Mouse (Mus musculus) CH12.LX (cell line): ENCODE data around the gene Asphd2. TPM values are rescaled to one million over a fixed set of nuclear protein-coding genes. Genes with fewer than 3 reads are reported as not detected.

Source experiments
- DNase-seq: peaks from one replicate; pipeline ENCODE4 v3.0.0-alpha.2; 2013; ENCODE audit errors: extremely low read depth
- H3K27ac ChIP-seq: 2 replicates; pipeline ENCODE4 v1.5.1; 2012; ENCODE audit warnings: low read depth, mild to moderate bottlenecking, control low read depth, moderate library complexity; ENCODE audit not compliant: insufficient read depth
- H3K27me3 ChIP-seq: replicated peaks from 2 replicates; pipeline ENCODE3; 2012; ENCODE audit warnings: inconsistent platforms
- H3K36me3 ChIP-seq, 2 experiments: replicated peaks in 1 of 2; 2 replicates each; pipeline versions ENCODE3 to v1.6.1; 2012; ENCODE audit warnings: inconsistent platforms in 1 of 2, low read length in 1 of 2, mild to moderate bottlenecking in 1 of 2, mixed read lengths in 1 of 2, moderate library complexity in 1 of 2; ENCODE audit not compliant: control insufficient read depth in 1 of 2, insufficient read depth in 1 of 2
- H3K4me1 ChIP-seq, 2 experiments: 2 replicates each; pipeline ENCODE4 v1.6.1; 2012; ENCODE audit warnings: inconsistent platforms in 1 of 2, moderate library complexity in 1 of 2; ENCODE audit not compliant: insufficient read depth in 2 of 2, control insufficient read depth in 1 of 2
- H3K4me2 ChIP-seq: 2 replicates; pipeline ENCODE4 v1.6.1; 2012; ENCODE audit warnings: low read depth, mild to moderate bottlenecking, control low read depth; ENCODE audit not compliant: poor library complexity, insufficient read depth, severe bottlenecking
- H3K4me3 ChIP-seq, 3 experiments: fragments of 150-350 bp in 1 of 3; sonication (generic) in 1 of 3; replicated peaks in 1 of 3; 2 replicates each; pipeline versions ENCODE3 to v1.5.1; 2011 to 2012; ENCODE audit warnings: low read depth in 2 of 3, low read length in 2 of 3, mild to moderate bottlenecking in 2 of 3, moderate library complexity in 2 of 3, control low read depth in 1 of 3, improper control_type of control experiment in 1 of 3, inconsistent platforms in 1 of 3, mixed read lengths in 1 of 3; ENCODE audit not compliant: poor library complexity in 1 of 3
- H3K79me2 ChIP-seq: replicated peaks from 2 replicates; pipeline ENCODE4 v1.6.1; 2012; ENCODE audit warnings: mild to moderate bottlenecking, moderate library complexity; ENCODE audit not compliant: control insufficient read depth, poor library complexity, insufficient read depth, severe bottlenecking; ENCODE audit errors: extremely low read depth
- H3K9ac ChIP-seq: 2 replicates; pipeline ENCODE4 v1.6.1; 2012; ENCODE audit warnings: low read depth, mild to moderate bottlenecking, control low read depth, moderate library complexity; ENCODE audit not compliant: insufficient read depth
- H3K9me3 ChIP-seq: replicated peaks from 2 replicates; pipeline ENCODE3; 2012; ENCODE audit warnings: low read length, inconsistent platforms, mixed read lengths
- CHD2 ChIP-seq: IDR thresholded peaks from 2 replicates; pipeline ENCODE4 v1.6.1; 2011; ENCODE audit warnings: low read length, improper control_type of control experiment
- CTCF ChIP-seq, 2 experiments: IDR thresholded peaks in 1 of 2; conservative IDR thresholded peaks in 1 of 2; 2 replicates each; pipeline ENCODE4 v1.5.1; 2011 to 2012; ENCODE audit warnings: low read depth in 2 of 2, low read length in 2 of 2, improper control_type of control experiment in 1 of 2, inconsistent platforms in 1 of 2, mild to moderate bottlenecking in 1 of 2, moderate library complexity in 1 of 2
- ELF1 ChIP-seq: IDR thresholded peaks from 2 replicates; pipeline ENCODE4 v1.6.1; 2014; ENCODE audit warnings: low read depth, mild to moderate bottlenecking, inconsistent platforms, low read length, improper control_type of control experiment
- EP300 ChIP-seq: IDR thresholded peaks from 2 replicates; pipeline ENCODE4 v1.6.1; 2011; ENCODE audit warnings: low read length, improper control_type of control experiment
- ETS1 ChIP-seq: conservative IDR thresholded peaks from 2 replicates; pipeline ENCODE4 v1.6.1; 2012; ENCODE audit warnings: low read depth, mild to moderate bottlenecking, inconsistent platforms, low read length, improper control_type of control experiment, moderate library complexity
- HCFC1 ChIP-seq: IDR thresholded peaks from 2 replicates; pipeline ENCODE4 v1.6.1; 2012; ENCODE audit warnings: low read depth, mild to moderate bottlenecking, inconsistent platforms, low read length, improper control_type of control experiment
- IRF4 ChIP-seq: IDR thresholded peaks from 2 replicates; pipeline ENCODE4 v1.6.1; 2014; ENCODE audit warnings: low read depth, mild to moderate bottlenecking, inconsistent platforms, low read length, improper control_type of control experiment
- JUN ChIP-seq: IDR thresholded peaks from 2 replicates; pipeline ENCODE4 v1.6.1; 2011; ENCODE audit warnings: low read depth, mild to moderate bottlenecking, low read length, improper control_type of control experiment, moderate library complexity; ENCODE audit not compliant: insufficient read depth
- JUND ChIP-seq: conservative IDR thresholded peaks from 2 replicates; pipeline ENCODE4 v1.6.1; 2011; ENCODE audit warnings: low read depth, low read length, improper control_type of control experiment
- MAZ ChIP-seq: IDR thresholded peaks from 2 replicates; pipeline ENCODE4 v1.6.1; 2012; ENCODE audit warnings: low read depth, mild to moderate bottlenecking, inconsistent platforms, low read length, improper control_type of control experiment, moderate library complexity
- MXI1 ChIP-seq: IDR thresholded peaks from 2 replicates; pipeline ENCODE4 v1.6.1; 2011; ENCODE audit warnings: mild to moderate bottlenecking, low read depth, low read length, improper control_type of control experiment
- MYC ChIP-seq: IDR thresholded peaks from 2 replicates; pipeline ENCODE4 v1.6.1; 2011; ENCODE audit warnings: low read depth, mild to moderate bottlenecking, improper control_type of control experiment, low read length
- NRF1 ChIP-seq: IDR thresholded peaks from 2 replicates; pipeline ENCODE4 v1.6.1; 2014; ENCODE audit warnings: low read depth, mild to moderate bottlenecking, inconsistent platforms, low read length, improper control_type of control experiment, moderate library complexity
- RAD21 ChIP-seq: IDR thresholded peaks from 2 replicates; pipeline ENCODE4 v1.6.1; 2011; ENCODE audit warnings: low read depth, mild to moderate bottlenecking, low read length, improper control_type of control experiment, moderate library complexity
- RCOR1 ChIP-seq: conservative IDR thresholded peaks from 2 replicates; pipeline ENCODE4 v1.6.1; 2012; ENCODE audit warnings: low read depth, mild to moderate bottlenecking, inconsistent platforms, low read length, improper control_type of control experiment
- SIN3A ChIP-seq: IDR thresholded peaks from 2 replicates; pipeline ENCODE4 v1.6.1; 2012; ENCODE audit warnings: low read length, improper control_type of control experiment, inconsistent platforms
- SMC3 ChIP-seq: IDR thresholded peaks from 2 replicates; pipeline ENCODE4 v1.6.1; 2011; ENCODE audit warnings: low read depth, low read length, improper control_type of control experiment
- TBP ChIP-seq: conservative IDR thresholded peaks from 2 replicates; pipeline ENCODE4 v1.6.1; 2011; ENCODE audit warnings: low read depth, low read length, improper control_type of control experiment
- TCF12 ChIP-seq: IDR thresholded peaks from 2 replicates; pipeline ENCODE4 v1.6.1; 2014; ENCODE audit warnings: low read depth, mild to moderate bottlenecking, inconsistent platforms, low read length, improper control_type of control experiment
- UBTF ChIP-seq: IDR thresholded peaks from 2 replicates; pipeline ENCODE4 v1.6.1; 2012; ENCODE audit warnings: low read depth, mild to moderate bottlenecking, inconsistent platforms, low read length, improper control_type of control experiment, moderate library complexity
- USF1 ChIP-seq: IDR thresholded peaks from 2 replicates; pipeline ENCODE4 v1.6.1; 2014; ENCODE audit warnings: low read depth, mild to moderate bottlenecking, inconsistent platforms, low read length, improper control_type of control experiment
- USF2 ChIP-seq: conservative IDR thresholded peaks from 2 replicates; pipeline ENCODE4 v1.6.1; 2011; ENCODE audit warnings: low read depth, low read length, improper control_type of control experiment
- ZMIZ1 ChIP-seq: IDR thresholded peaks from 2 replicates; pipeline ENCODE4 v1.6.1; 2012; ENCODE audit warnings: low read depth, mild to moderate bottlenecking, inconsistent platforms, low read length, improper control_type of control experiment
- ZNF384 ChIP-seq: IDR thresholded peaks from 2 replicates; pipeline ENCODE4 v1.6.1; 2012; ENCODE audit warnings: low read depth, low read length, improper control_type of control experiment, inconsistent platforms
- dilution Hi-C: fragments of 300-500 bp; cut with MboI; formaldehyde crosslinking; loops from 2 replicates; pipeline ENCODE4 v1.14.3; 2020; ENCODE audit warnings: low sequenced_read_pairs; ENCODE audit not compliant: extremely low pct_unique_long_range_greater_than_20kb, extremely low pct_ligation_motif_present
- in situ Hi-C: fragments of 300-500 bp; cut with MboI; formaldehyde crosslinking; loops from 3 replicates; pipeline ENCODE4 v1.14.3; 2019; ENCODE audit warnings: low sequenced_read_pairs, low pct_ligation_motif_present, low pct_unique_long_range_greater_than_20kb, mixed read lengths
- polyA plus RNA-seq: library from polyadenylated mRNA; unstranded; fragments of >175 nt; gene quantifications from 2 replicates; pipeline ENCODE4 v1.2.1, GENCODE M21; 2012; ENCODE audit warnings: low read depth; ENCODE audit not compliant: insufficient read length
- total RNA-seq, 2 experiments: library from RNA; depleted of rRNA; stranded (reverse); fragments of 300-350 nt in 1 of 2; fragments of >200 nt in 1 of 2; gene quantifications; 2 replicates each; pipeline ENCODE4 v1.2.3; 2012 to 2014

The Asphd2 gene
- total and polyA plus RNA-seq, 3 experiments, result not detected

DNA sequence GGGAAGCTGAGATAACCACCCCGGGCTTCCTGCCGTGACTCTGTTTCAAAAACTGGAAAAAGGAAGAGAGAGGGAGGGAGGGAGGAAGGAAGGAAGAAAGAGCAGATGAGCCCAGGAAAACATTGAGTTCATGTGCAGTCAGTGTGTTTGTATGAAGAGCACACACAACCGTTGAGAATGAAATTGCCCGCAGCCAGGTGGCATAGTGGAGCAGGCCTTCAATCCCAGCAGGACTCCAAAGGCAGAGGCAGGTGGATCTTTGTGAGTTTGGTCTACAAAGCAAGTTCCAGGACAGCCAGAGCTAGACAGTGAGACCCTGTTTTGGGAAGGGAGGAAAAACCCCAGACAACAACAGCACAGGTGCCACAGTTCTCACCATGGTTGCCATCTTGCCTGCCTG lies 27.3 kb downstream of the Asphd2 start:
- no peaks in the 10 kb centered on the region for H3K27me3 ChIP-seq
- no peak overlapping the region for H3K4me3 ChIP-seq
- no peaks in the 10 kb centered on the region for H3K79me2 ChIP-seq
- no peak for DNase-seq
- H3K27ac ChIP-seq, result no peak overlapping the region
- dilution Hi-C loops (no loop called here), in situ Hi-C loops (no loop called here)
- peaks cover 77 to 92% of the 10 kb centered on the region in 2 experiments for H3K36me3 ChIP-seq
- H3K9me3 ChIP-seq, result no peaks in the 10 kb centered on the region
- H3K4me2 ChIP-seq, result no peak overlapping the region
- TF ChIP-seq USF2, result no peak
- no peak for TF ChIP-seq SMC3
- no peak for TF ChIP-seq NRF1
- no peak for TF ChIP-seq ZMIZ1
- no peak for TF ChIP-seq ELF1
- no peak for TF ChIP-seq JUND
- no peak for TF ChIP-seq EP300
- no peak for TF ChIP-seq RCOR1
- H3K9ac ChIP-seq, result no peak overlapping the region
- no peaks in the 10 kb centered on the region for H3K4me1 ChIP-seq

DNA sequence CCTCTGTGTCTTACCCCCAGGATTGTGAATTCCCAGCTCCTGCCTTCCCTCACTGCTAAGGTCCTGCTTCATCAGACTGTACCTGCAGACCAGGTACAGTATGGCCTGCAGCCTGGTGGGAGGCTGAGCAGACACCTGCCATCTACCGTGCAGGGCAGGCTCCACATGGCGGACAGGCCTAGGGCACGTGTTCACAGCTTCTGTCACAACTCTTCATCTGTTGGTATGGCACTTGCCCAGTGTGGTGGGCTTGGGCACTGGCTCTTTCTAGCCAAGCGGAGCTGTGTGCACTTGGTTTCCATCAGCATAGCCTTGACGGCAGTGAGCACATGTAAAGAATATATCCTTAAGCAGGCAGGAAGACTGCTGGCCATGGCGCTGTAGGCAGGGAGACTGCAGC lies 27.8 kb downstream of the Asphd2 start:
- in situ Hi-C loops (no loop called here), dilution Hi-C loops (no loop called here)
- Histone ChIP-seq H3K4me3 (no peak overlapping the region), H3K27me3 (no peaks in the 10 kb centered on the region), H3K79me2 (no peaks in the 10 kb centered on the region), H3K4me1 (no peaks in the 10 kb centered on the region), H3K36me3 (peaks cover 73 to 92% of the 10 kb centered on the region in 2 experiments), H3K27ac (no peak overlapping the region), H3K9ac (no peak overlapping the region), H3K9me3 (peaks cover 3% of the 10 kb centered on the region), H3K4me2 (no peak overlapping the region)
- DNase-seq, result no peak
- TF ChIP-seq EP300 (no peak), JUN (no peak), SIN3A (no peak), NRF1 (no peak), MYC (no peak)

DNA sequence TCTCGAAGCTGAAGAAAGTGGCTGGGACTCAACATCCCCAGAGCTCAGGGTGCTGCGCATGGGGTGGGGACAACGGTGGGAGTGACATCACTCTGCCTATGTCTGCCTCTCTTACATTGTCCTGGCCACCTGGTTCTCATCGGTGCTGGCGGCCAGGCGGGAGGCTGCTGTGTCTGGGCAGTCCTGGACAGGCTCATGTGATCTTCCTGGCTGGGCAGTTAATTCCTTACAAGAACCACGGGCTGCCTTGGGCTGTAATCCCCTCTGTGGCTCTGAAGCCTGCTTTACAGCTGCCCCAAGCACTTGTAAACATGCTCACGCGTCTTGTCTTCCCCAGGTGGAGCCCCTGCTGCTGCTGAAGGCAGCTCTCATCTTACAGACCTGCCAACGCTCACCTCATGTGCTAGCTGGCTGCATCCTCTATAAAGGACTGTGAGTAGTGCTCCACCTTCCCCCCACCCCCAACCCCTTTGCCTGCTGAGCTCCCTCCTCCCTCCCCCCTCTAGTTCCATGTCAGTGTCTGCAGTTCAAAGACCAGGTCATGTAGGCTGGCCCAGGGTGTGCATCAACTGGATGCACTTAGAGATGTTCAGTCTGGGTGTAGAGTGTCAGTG lies 30.4 kb downstream of the Asphd2 start:
- Histone ChIP-seq H3K36me3 (peaks cover 53 to 72% of the 10 kb centered on the region in 2 experiments), H3K79me2 (no peaks in the 10 kb centered on the region), H3K4me1 (no peaks in the 10 kb centered on the region), H3K4me3 (no peak overlapping the region), H3K4me2 (no peak overlapping the region), H3K27ac (no peak overlapping the region), H3K27me3 (no peaks in the 10 kb centered on the region), H3K9ac (no peak overlapping the region), H3K9me3 (peaks cover 3% of the 10 kb centered on the region)
- in situ Hi-C loops, result no loop called here
- DNase-seq, result no peak
- TF ChIP-seq JUND (no peak), RAD21 (no peak), MXI1 (no peak), ETS1 (no peak), CTCF (conservative IDR thresholded peaks at IDR 0.05 in 1 of 2, IDR thresholded peaks at IDR 0.05 in 1 of 2; ENCODE audit: low read depth in 2 of 2, low read length in 2 of 2) (no peak), TCF12 (no peak), USF2 (no peak), TBP (no peak), JUN (no peak), IRF4 (no peak), ZNF384 (no peak), HCFC1 (no peak), UBTF (no peak), MYC (no peak), CHD2 (no peak), USF1 (no peak), MAZ (no peak)
- dilution Hi-C loops, result no loop called here
